Mouse (Mus musculus) stomach, embryonic 16.5 days (tissue): ENCODE measurements around the gene Trim11. TPM values are rescaled to one million over a fixed set of nuclear protein-coding genes. Genes with fewer than 3 reads are reported as not detected.
"Not testable (repeated sequence)": the region's sequence is repeated elsewhere in the genome, so short reads cannot be mapped to it uniquely, and the experiment has no call there.

Source experiments
- ATAC-seq: fragments of 200-750 bp; cut with Nextera tagmentation; 2 replicates; pipeline ENCODE4 v1.8.0; 2017; ENCODE audit warnings: moderate number of reproducible peaks, moderate TSS enrichment; ENCODE audit not compliant: insufficient read depth, low FRiP score
- H3K27ac ChIP-seq: fragments of 300-500 bp; sonication (generic); 2 replicates; pipeline ENCODE4 v1.5.1; 2014; ENCODE audit warnings: low read length
- H3K27me3 ChIP-seq: fragments of 300-500 bp; sonication (generic); 2 replicates; pipeline ENCODE4 v1.6.1; 2014; ENCODE audit warnings: low read length, control low read depth, mixed read lengths; ENCODE audit not compliant: control insufficient read depth, insufficient read depth
- H3K36me3 ChIP-seq: fragments of 300-500 bp; sonication (generic); 2 replicates; pipeline ENCODE4 v1.6.1; 2014; ENCODE audit warnings: low read length; ENCODE audit not compliant: control insufficient read depth, insufficient read depth
- H3K4me1 ChIP-seq: fragments of 300-500 bp; sonication (generic); 2 replicates; pipeline ENCODE4 v1.6.1; 2014; ENCODE audit warnings: low read length, control low read depth, mixed read lengths; ENCODE audit not compliant: control insufficient read depth, insufficient read depth
- H3K4me2 ChIP-seq: fragments of 300-500 bp; sonication (generic); 2 replicates; pipeline ENCODE4 v1.6.1; 2014; ENCODE audit warnings: low read depth, low read length, mixed read lengths
- H3K4me3 ChIP-seq: fragments of 300-500 bp; sonication (generic); replicated peaks from 2 replicates; pipeline ENCODE4 v1.5.1; 2014; ENCODE audit warnings: mild to moderate bottlenecking, low read length
- H3K9ac ChIP-seq: fragments of 300-500 bp; sonication (generic); 2 replicates; pipeline ENCODE4 v1.6.1; 2014; ENCODE audit warnings: low read length
- H3K9me3 ChIP-seq: fragments of 300-500 bp; sonication (generic); replicated peaks from 2 replicates; pipeline ENCODE4 v1.6.1; 2016; ENCODE audit warnings: low read length, control low read depth; ENCODE audit not compliant: control insufficient read depth
- WGBS: fragments of 180-500 bp; shearing (Covaris S2); extraction: QIAGEN DNeasy Blood & Tissue Kit; methylation state at CpG from one replicate; pipeline ENCODE4 v1.1.7; 2014; 5-methylcytosine and 5-hydroxymethylcytosine counted together
- polyA plus RNA-seq: library from polyadenylated mRNA; unstranded; fragments of >200 nt; fragmentation: Nextera tagmentation; extraction: Ambion mirVana; gene quantifications from 2 replicates; pipeline ENCODE4 v1.2.1, GENCODE M21; 2015

Gene Trim11
- polyA plus RNA-seq, 1 experiment from 2014 or later = 20.8 TPM

DNA sequence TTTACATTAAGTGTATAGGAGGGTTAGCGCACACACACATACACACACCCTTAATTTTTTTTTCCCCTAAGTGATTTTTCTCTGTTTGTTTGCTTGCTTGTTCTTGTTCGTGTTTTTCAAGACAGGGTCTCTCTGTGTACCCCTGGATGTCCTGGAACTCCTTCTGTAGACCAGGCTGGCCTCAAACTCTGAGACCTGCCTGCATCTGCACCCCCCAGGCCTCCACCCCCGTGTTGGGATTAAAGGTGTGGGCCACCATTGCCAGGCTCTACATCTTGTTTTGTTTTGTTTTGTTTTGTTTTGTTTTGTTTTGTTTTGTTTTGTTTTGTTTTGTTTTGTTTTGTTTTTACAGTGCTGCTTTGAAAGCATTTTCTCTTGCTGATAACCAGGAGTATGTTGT, 30.6 kb upstream of the Trim11 start:
- Histone ChIP-seq H3K4me1 (peaks cover 13% of the 10 kb centered on the region), H3K27ac (no peak overlapping the region), H3K4me2 (no peak overlapping the region), H3K4me3 (no peak overlapping the region), H3K27me3 (no peaks in the 10 kb centered on the region; the same call in 1 of the 2 replicates), H3K36me3 (no peaks in the 10 kb centered on the region), H3K9me3 (no peaks in the 10 kb centered on the region), H3K9ac (no peak overlapping the region)
- 70% methylated on average over 3 of the region's 3 CpGs for WGBS
- no peak for ATAC-seq

DNA sequence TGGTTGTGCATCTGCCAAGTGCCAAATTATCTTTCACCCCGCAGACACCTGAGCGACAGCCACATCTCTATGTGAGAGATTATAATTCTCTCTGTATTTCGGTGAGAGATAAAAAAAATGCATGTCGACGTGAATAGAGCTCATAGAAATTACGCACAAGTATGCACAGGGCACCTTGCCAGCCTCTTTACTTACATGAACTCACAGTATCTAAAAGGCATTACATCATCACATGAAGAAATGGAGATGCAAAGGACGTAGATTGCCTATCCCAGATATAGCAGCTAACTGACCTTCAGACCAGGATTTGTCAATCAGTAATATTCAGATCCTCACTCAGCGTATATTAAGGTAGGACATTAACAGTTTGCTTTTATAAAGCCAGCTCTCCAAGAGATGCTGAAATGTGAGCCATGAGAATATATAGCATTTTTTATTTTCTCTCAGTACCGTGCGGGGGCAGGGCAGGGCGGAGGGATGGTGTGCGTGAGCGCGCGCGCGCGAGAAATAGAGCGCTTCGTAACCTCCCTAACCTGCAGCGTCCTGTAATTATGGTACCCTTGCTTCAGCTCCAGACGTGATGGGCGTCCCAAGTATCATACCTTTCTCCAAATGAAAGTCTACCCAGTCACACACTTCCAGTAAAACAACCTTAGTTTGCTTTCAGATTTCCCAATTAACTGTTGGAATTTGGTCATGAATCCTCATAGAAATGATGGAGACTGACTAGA, 29.9 kb upstream of the Trim11 start:
- peak; percentile 34; the same call in 1 of the 2 replicates for ATAC-seq
- no peaks in the 10 kb centered on the region for H3K36me3 ChIP-seq
- WGBS = 12% methylated on average over 23 of the region's 23 CpGs
- H3K4me2 ChIP-seq = peak overlapping the region; percentile 58
- H3K27me3 ChIP-seq = no peaks in the 10 kb centered on the region; the same call in 1 of the 2 replicates
- H3K4me1 ChIP-seq = peaks cover 13% of the 10 kb centered on the region
- no peaks in the 10 kb centered on the region for H3K9me3 ChIP-seq
- H3K9ac ChIP-seq = peak overlapping the region; percentile 24
- H3K27ac ChIP-seq = peak overlapping the region; percentile 75
- H3K4me3 ChIP-seq = peak overlapping the region; percentile 42

DNA sequence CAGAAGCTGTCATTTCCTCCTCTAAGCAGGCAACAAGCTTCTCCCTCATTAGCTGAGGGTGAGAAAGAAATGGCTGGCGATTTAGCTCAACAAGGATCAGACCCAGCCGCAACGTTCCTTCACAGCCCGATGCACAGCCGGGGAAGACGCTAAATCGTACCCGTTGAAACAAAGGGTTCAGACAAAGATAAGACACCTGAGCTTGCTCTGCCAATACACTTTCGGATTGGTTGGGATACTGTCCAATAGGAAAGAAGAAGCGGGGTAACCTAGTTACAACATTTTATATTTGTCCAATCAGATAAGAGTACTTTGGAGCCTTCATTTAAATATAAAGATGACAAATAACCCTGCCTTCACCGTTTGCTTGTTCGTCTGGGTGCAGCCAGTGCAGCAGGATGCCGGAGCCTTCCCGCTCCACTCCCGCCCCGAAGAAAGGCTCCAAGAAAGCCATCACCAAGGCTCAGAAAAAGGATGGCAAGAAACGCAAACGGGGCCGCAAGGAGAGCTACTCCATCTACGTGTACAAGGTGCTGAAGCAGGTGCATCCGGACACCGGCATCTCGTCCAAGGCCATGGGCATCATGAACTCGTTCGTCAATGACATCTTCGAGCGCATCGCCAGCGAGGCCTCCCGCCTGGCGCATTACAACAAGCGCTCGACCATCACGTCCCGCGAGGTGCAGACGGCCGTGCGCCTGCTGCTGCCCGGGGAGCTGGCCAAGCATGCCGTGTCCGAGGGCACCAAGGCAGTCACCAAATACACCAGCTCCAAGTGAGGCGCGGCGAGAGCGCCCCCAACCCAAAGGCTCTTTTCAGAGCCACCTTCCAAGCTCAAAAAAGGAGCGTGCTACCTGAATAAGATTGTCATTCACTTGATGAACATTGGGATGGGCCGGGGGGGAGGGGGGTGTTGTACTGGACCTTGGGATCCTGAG, 29.1 kb upstream of the Trim11 start, which contains the start of gene Hist3h2ba:
Gene Hist3h2ba (plus strand): TSS at position 379 of the 938 bp plus-strand sequence.
- ATAC-seq = peak; percentile 90

DNA sequence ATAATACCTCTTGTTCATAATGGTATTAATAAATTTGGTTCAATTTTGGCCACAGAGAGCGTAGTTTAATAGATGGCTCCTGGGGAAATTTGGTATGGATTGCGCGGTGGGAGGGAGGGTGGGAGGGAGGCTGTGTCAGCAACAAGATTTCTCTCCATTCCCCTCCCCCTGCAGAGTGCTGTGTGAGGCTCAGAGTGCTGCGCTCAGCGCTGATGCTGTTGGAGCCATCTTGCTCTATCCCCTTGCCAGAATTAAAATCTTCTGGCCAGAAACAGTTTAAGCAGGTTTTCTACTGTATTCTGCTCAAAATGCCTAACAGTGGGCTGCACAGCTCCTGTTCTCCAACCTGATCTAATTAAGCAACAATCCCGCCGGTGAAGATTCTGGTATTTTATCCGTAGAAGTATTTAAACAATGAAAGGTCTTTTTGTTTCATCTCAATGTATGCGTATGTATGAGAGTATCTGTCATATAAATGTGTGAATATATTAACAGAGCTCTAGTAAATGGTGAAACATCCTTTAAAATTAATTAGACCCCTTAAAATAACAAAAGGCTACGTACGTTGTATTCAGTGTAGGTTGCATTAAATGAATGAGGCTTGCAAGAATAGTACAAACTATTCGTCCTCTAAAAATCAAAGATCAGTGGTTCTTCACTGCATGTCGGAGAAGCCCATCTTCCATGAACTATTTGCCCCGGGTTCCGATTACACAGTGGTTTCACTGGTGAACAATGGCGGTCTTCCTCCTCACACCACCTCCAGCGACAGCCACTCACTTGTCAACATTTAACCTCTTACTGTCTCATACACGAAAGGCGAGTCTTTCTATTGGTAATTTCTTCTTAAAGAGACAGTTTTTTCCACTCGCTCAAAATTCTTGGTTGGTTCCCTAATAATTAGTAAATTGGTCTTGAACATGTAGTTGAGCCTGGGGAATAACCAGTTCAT, 28.1 kb upstream of the Trim11 start:
- Histone ChIP-seq H3K27me3 (no peaks in the 10 kb centered on the region; the same call in 1 of the 2 replicates), H3K36me3 (no peaks in the 10 kb centered on the region), H3K4me2 (peak overlapping the region; percentile 58), H3K9me3 (no peaks in the 10 kb centered on the region), H3K4me1 (peaks cover 20% of the 10 kb centered on the region), H3K4me3 (peak overlapping the region; percentile 42), H3K27ac (peak overlapping the region; percentile 75), H3K9ac (peak overlapping the region; percentile 62)
- no peak for ATAC-seq
- 13% methylated on average over 20 of the region's 20 CpGs for WGBS

More for the DNA sequence above, 29.1 kb upstream of the Trim11 start, which contains the start of gene Hist3h2ba:
- Histone ChIP-seq H3K9me3 (no peaks in the 10 kb centered on the region), H3K36me3 (no peaks in the 10 kb centered on the region), H3K27ac (peak within 1 kb of the TSS; percentile 75), H3K9ac (peak within 1 kb of the TSS; percentile 62), H3K4me1 (peaks cover 19% of the 10 kb centered on the region), H3K27me3 (no peaks in the 10 kb centered on the region; the same call in 1 of the 2 replicates), H3K4me2 (peak within 1 kb of the TSS; percentile 58), H3K4me3 (peak within 1 kb of the TSS; percentile 42)
- under 1% methylated on average over 48 of the region's 48 CpGs for WGBS

DNA sequence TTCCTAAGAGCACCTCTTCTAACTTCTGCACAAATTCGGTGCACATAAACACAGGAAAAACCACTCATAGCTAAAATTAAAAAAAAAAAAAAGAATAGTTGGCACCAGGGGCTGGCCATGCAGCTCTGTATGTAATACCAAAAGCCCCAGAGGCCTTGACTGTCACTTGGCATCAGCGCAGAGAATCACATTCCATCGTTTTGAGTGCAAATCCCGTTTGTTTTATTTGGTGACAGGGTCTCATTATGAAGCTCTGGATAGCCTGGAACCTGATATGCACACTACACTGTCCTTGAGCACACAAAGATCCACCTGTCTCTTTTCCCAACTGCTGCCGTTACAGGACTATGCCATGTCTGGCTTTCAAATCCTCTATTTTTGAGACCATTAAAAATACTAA, 26.7 kb upstream of the Trim11 start:
- no peaks in the 10 kb centered on the region for H3K9me3 ChIP-seq
- peaks cover 23% of the 10 kb centered on the region for H3K4me1 ChIP-seq
- no peaks in the 10 kb centered on the region for H3K36me3 ChIP-seq
- no peak overlapping the region for H3K4me2 ChIP-seq
- H3K4me3 ChIP-seq = no peak overlapping the region
- 75% methylated on average over 5 of the region's 5 CpGs for WGBS
- no peak for ATAC-seq
- no peaks in the 10 kb centered on the region; the same call in 1 of the 2 replicates for H3K27me3 ChIP-seq
- H3K9ac ChIP-seq = no peak overlapping the region
- H3K27ac ChIP-seq = no peak overlapping the region

DNA sequence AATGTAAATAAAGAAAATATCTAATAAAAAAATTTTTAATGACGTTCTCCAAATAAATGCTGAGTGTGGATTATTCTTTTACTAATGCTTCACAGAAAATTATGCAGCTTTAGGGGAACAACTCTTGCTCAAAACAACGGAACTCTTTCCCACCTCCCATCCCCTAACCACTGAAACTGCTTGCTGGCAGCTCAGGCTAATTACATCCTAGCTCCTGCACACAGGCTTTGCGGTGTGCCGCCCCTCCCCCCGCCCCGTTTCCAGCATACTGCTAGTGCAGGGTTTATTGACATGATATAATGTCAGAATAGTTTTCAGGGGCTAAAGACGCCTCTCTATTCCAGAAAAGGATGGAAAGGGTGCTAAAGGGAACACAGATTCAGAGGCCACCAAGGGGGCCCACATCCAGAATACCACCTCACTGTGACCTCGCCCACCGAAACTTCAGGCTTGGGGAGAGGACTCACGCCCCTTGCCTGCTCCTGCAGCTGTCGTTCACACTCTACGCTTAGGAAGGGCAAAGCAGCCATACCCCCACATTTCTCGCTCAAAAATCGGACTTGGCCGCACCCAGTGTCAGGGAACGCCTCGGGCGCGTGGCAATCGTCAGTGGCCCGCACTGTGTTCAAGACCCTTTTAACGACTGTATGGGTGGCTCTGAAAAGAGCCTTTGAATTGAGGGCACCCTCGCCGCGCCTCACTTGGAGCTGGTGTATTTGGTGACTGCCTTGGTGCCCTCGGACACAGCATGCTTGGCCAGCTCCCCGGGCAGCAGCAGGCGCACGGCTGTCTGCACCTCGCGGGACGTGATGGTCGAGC, 24.3 kb upstream of the Trim11 start:
- peak overlapping the region; percentile 61 for H3K4me3 ChIP-seq
- peak; percentile 15 for ATAC-seq
- H3K36me3 ChIP-seq = peaks cover 7% of the 10 kb centered on the region
- H3K27me3 ChIP-seq = no peaks in the 10 kb centered on the region
- no peaks in the 10 kb centered on the region for H3K9me3 ChIP-seq
- H3K9ac ChIP-seq = peak overlapping the region; percentile 81
- peaks cover 32% of the 10 kb centered on the region for H3K4me1 ChIP-seq
- peak overlapping the region; percentile 97 for H3K4me2 ChIP-seq
- WGBS = under 1% methylated on average over 33 of the region's 33 CpGs
- H3K27ac ChIP-seq = peak overlapping the region; percentile 90

DNA sequence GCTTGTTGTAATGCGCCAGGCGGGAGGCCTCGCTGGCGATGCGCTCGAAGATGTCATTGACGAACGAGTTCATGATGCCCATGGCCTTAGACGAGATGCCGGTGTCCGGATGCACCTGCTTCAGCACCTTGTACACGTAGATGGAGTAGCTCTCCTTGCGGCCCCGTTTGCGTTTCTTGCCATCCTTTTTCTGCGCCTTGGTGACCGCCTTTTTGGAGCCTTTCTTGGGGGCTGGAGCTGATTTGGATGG, 23.8 kb upstream of the Trim11 start:
- peaks cover 31% of the 10 kb centered on the region for H3K4me1 ChIP-seq
- H3K27me3 ChIP-seq, ATAC-seq, H3K9me3 ChIP-seq, H3K36me3 ChIP-seq: not testable (repeated sequence)
- H3K4me2 ChIP-seq = peak overlapping the region; percentile 97
- under 1% methylated on average over 17 of the region's 17 CpGs for WGBS
- H3K9ac ChIP-seq = peak overlapping the region; percentile 81
- peak overlapping the region; percentile 90 for H3K27ac ChIP-seq
- H3K4me3 ChIP-seq = peak overlapping the region; percentile 61
